Mouse (Mus musculus) T-helper 2 cell (primary cell): Measurements from ENCODE around the gene Asb14.
"Not testable (repeated sequence)": the region's sequence is repeated elsewhere in the genome, so short reads cannot be mapped to it uniquely, and the experiment has no call there.

ENCODE experiments used
- in situ Hi-C: fragments of 300-600 bp; cut with MboI, MseI; formaldehyde crosslinking; loops from one replicate; pipeline ENCODE4 v1.15.1; 2025; ENCODE audit warnings: high pct_unique_total_duplicates

The Asb14 gene

GRCm38 (mm10) chr14:26956139-26956538 lies 61.8 kb downstream of the Asb14 start:
- in situ Hi-C loops, result not testable (repeated sequence)

GRCm38 (mm10) chr14:26960518-26960917 lies 66.2 kb downstream of the Asb14 start:
- in situ Hi-C loops, result no loop called here
